Mouse (Mus musculus): ENCODE results near the gene Fkbp4. TPM values are rescaled to one million over a fixed set of nuclear protein-coding genes. Genes with fewer than 3 reads are reported as not detected.

Gene Fkbp4
- polyA plus RNA-seq, 1 experiment = 85.8 TPM

DNA sequence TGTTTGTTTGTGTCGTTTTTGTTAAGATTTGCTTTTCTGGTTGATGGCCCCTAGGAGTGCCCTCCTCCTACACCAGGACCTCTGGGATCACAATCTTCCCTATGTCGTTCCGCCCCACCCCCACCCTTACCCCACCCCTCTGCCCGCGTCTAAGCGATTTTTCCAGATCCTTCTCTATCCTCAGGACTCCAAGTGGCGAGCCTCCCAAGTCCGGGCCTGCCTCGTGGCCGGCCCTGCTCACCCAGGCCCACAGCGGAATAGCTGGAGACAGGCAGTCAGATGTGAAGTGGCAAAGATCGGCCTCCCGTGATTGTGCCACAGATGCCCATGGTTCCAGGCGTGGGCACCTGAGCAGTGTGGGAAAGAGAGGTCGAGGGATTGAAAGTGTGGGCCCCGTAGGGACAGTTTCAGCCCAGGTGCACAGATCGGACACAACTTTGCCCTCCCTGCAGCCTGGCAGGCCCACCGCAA, 429 bp upstream of the Fkbp4 start:
- 15% methylated on average over 18 of the region's 18 CpGs for WGBS
- no peak for TF ChIP-seq POLR2A (IDR thresholded peaks at IDR 0.05; ENCODE audit: borderline replicate concordance, extremely low read depth, low read depth, low read length)
- peaks cover 13% of the 10 kb centered on the region for H3K4me1 ChIP-seq (ENCODE audit: control insufficient read depth, insufficient read depth, low read length)
- peak; percentile 51 for DNase-seq
- H3K4me3 ChIP-seq (replicated peaks; ENCODE audit: extremely low read depth, low read depth, low read length) = peak overlapping the region; percentile 62

DNA sequence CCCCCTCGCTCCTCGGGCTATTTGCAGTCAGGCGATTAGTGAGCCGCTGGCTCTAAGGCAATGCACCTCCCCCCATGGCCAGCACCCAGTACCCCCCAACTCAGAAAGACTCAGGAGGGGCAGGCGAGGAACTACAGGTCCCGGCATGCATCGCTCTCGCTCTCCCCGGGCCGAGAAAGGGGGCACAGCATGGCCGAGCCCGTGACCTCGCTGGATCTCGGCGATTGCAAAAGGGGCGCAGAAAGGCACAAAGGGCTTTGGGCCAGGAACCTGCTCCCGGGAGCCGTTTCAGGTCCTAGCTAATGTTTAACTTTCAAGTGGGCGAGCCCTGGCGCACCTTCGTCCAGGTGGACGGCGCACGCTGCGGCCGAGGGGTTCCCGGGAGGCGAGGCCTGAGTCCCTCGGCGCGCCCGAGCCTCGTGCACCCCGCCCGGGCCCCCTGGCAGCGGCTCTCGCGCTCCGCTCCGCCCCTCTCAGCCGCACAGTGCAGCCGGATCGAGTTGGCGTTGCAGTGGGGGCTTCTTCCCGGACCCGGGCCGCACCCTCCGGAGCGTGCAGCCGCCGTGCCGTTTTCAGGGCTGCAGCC, 653 bp downstream of the Fkbp4 start:
- H3K4me3 ChIP-seq (replicated peaks; ENCODE audit: extremely low read depth, low read depth, low read length) = peak overlapping the region; percentile 70
- DNase-seq = peak; percentile 76
- H3K4me1 ChIP-seq (ENCODE audit: control insufficient read depth, insufficient read depth, low read length) = peaks cover 13% of the 10 kb centered on the region
- under 1% methylated on average over 52 of the region's 52 CpGs for WGBS
- TF ChIP-seq POLR2A (IDR thresholded peaks at IDR 0.05; ENCODE audit: borderline replicate concordance, extremely low read depth, low read depth, low read length) (0 out of 2 replicates have a peak, but pooled peaks have one; percentile 22), CTCF (IDR thresholded peaks at IDR 0.05; ENCODE audit: insufficient read depth, low read length) (no peak)

DNA sequence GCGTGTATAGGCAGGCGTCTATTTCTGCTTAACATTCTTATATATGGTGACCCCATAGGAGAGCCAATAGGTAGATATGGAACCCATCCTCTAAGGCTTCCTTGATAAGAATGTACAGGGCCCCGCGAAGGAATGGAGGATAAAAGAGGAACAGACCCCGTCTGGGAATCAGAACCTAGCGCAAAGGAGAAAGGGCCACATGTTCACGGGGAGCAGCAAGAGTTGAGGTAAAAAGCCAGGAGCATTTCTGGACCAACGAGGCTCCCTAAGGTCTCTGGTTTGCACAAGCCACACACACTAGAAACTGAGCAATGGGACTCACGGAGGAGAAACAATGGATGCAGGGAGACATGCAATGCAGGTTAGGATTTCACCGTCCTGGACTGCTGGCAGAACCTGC, 1.2 kb downstream of the Fkbp4 start:
- TF ChIP-seq CTCF (IDR thresholded peaks at IDR 0.05; ENCODE audit: insufficient read depth, low read length) (no peak), POLR2A (IDR thresholded peaks at IDR 0.05; ENCODE audit: borderline replicate concordance, extremely low read depth, low read depth, low read length) (no peak)
- WGBS = 12% methylated on average over 10 of the region's 10 CpGs
- Histone ChIP-seq H3K4me3 (replicated peaks; ENCODE audit: extremely low read depth, low read depth, low read length) (peak overlapping the region; percentile 70), H3K4me1 (ENCODE audit: control insufficient read depth, insufficient read depth, low read length) (peaks cover 13% of the 10 kb centered on the region)
- DNase-seq = no peak

DNA sequence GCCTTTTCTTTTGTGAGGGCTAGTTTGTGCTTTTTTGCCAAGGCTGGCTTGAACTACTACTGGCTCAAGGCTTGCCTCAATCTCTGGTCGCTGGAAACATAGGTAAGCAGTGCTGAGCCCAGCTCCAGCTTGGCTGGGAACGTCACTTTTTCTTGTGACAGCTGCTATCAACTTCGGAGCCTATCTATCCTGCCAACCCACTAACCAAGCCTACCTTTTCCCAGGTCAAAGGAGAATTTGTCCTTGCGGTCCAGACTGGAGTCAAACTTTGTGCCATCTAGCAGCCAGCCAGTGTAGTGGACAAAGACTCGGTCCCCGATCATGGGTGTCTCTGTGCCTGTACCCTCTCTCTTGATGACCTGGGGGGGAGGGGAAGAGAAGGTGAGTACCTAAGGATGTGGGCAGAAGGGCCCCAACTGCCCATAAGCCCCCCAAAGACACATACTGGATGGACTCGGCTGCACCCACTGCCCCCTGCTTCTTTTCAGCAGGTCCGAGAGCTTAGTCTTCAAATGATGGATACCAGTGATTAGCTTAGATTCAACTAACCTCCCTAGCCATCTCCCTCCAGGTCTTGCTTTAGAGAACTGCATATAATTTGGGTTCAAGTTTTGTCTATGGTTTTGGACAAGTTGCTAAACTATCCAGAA, 2.0 kb downstream of the Fkbp4 start:
- no peak for DNase-seq
- Histone ChIP-seq H3K4me3 (replicated peaks; ENCODE audit: extremely low read depth, low read depth, low read length) (no peak overlapping the region), H3K4me1 (ENCODE audit: control insufficient read depth, insufficient read depth, low read length) (peaks cover 13% of the 10 kb centered on the region)
- TF ChIP-seq POLR2A (IDR thresholded peaks at IDR 0.05; ENCODE audit: borderline replicate concordance, extremely low read depth, low read depth, low read length) (no peak), CTCF (IDR thresholded peaks at IDR 0.05; ENCODE audit: insufficient read depth, low read length) (no peak)
- WGBS = 80% methylated on average over 8 of the region's 8 CpGs

DNA sequence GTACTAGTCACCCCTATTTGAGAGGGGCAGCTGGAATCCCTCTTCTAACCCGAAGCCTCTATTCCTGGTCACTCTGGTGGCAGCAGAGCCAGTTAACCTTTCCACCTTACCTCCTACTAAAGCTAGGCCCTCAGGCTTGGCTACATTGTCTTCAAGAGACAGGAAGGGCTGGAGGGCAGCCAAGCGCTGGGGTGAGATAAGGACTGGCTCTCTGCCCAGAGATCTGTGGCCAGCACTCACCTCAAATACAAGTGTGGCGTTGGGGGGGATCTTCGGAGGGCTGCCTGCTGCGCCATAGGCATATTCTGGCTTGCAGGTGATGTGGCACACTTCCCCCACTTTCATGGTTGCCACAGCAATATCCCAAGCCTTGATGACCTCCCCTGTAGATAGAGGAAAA, 3.0 kb downstream of the Fkbp4 start:
- peak; percentile 80 for DNase-seq
- Histone ChIP-seq H3K4me1 (ENCODE audit: control insufficient read depth, insufficient read depth, low read length) (peaks cover 13% of the 10 kb centered on the region), H3K4me3 (replicated peaks; ENCODE audit: extremely low read depth, low read depth, low read length) (no peak overlapping the region)
- TF ChIP-seq POLR2A (IDR thresholded peaks at IDR 0.05; ENCODE audit: borderline replicate concordance, extremely low read depth, low read depth, low read length) (no peak), CTCF (IDR thresholded peaks at IDR 0.05; ENCODE audit: insufficient read depth, low read length) (no peak)
- WGBS = 24% methylated on average over 5 of the region's 5 CpGs

DNA sequence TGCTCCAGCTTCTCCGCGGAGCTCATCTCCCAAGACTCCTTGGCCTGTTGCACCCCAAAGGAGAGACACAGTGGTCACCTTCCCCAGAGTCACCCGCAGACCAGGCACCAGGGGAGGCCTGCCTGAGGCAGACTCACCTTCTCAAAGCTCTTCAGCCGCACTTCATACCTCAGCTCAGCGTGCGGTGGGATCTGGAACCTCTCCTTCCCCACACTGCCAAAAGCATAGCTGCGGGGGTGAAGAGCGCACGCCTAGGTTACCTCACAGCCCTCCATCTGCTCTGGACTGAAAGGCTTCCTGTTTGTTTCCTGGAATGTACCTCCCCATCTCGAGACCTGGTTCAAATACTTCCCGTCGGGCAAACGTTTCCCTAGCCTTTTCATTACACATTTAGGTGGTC, 4.9 kb downstream of the Fkbp4 start:
- no peak for DNase-seq
- H3K4me1 ChIP-seq (ENCODE audit: control insufficient read depth, insufficient read depth, low read length) = peaks cover 12% of the 10 kb centered on the region; the same call in 1 of the 2 replicates
- H3K4me3 ChIP-seq (replicated peaks; ENCODE audit: extremely low read depth, low read depth, low read length) = no peak overlapping the region
- 79% methylated on average over 13 of the region's 13 CpGs for WGBS
- TF ChIP-seq POLR2A (IDR thresholded peaks at IDR 0.05; ENCODE audit: borderline replicate concordance, extremely low read depth, low read depth, low read length) (no peak), CTCF (IDR thresholded peaks at IDR 0.05; ENCODE audit: insufficient read depth, low read length) (no peak)

DNA sequence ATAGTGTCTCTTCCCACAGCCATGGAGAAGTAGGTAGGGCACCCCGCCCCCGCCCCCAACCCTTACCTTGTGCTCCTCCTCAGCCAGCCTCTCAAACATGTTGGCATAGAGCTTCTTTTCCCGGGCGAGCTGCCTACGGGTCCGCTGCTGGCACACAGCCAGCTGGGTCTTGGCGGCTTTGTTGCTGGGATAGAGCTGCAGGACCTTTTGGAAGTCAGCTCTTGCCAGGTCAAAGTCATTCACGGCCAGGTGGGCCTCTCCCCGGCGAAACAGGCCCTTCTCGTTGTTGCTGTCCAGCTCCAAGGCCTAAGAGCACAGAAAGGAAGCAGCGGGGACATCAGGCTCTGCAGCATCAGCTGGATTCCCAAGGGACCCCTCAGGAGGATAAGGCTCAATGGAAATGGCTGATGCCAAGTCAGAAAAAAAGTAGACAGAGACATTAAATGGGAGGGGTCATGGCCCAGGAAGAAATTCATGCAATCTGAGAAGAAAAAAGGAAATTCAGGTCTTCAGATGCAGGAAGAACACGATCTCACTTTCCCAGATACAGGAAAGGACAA, 6.0 kb downstream of the Fkbp4 start:
- H3K4me3 ChIP-seq (replicated peaks; ENCODE audit: extremely low read depth, low read depth, low read length) = no peak overlapping the region
- DNase-seq = no peak
- TF ChIP-seq CTCF (IDR thresholded peaks at IDR 0.05; ENCODE audit: insufficient read depth, low read length) (no peak), POLR2A (IDR thresholded peaks at IDR 0.05; ENCODE audit: borderline replicate concordance, extremely low read depth, low read depth, low read length) (no peak)
- H3K4me1 ChIP-seq (ENCODE audit: control insufficient read depth, insufficient read depth, low read length) = peaks cover 12% of the 10 kb centered on the region; the same call in 1 of the 2 replicates
- WGBS = 70% methylated on average over 13 of the region's 13 CpGs

DNA sequence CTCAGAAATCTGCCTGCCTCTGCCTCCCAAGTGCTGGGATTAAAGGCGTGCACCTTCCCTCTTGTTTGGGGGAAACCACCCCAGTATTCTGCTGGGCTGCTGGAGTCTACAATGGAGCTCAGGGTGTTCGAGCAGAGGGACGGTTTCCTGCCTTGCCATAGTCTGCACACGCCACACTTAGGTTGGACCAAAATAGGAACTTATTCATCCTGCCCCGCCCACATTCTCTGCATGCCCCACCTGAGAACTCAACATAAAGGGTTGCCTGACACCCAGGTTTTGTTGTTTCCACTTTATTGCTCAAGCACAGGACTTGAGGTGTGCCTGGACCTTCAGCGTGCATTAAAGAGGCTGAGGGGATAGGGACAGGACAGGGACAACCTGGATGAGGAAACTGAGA, 8.7 kb downstream of the Fkbp4 start:
- Histone ChIP-seq H3K4me1 (ENCODE audit: control insufficient read depth, insufficient read depth, low read length) (peaks cover 3% of the 10 kb centered on the region; the same call in 1 of the 2 replicates), H3K4me3 (replicated peaks; ENCODE audit: extremely low read depth, low read depth, low read length) (no peak overlapping the region)
- TF ChIP-seq CTCF (IDR thresholded peaks at IDR 0.05; ENCODE audit: insufficient read depth, low read length) = no peak
- no peak for TF ChIP-seq POLR2A (IDR thresholded peaks at IDR 0.05; ENCODE audit: borderline replicate concordance, extremely low read depth, low read depth, low read length)
- WGBS = 64% methylated on average over 6 of the region's 6 CpGs
- DNase-seq = no peak

DNA sequence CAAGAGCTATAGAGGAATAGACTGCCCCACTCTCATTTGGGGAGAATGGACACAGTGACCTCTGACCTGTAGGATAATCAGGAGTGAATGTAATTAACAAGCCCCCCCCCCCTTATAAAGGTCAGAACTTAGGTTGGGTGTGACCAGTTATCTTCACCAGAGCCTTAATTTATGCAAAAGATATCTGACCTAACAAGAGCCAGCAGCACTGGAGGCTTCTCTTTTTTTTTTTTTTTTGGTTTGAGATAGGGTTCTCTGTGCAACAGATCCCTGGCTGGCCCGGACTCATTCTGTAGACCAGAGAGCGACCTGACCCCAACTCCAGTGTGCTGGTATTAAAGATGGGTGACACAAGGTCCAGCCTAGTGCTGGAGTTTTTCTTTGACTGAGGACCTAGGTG, 9.2 kb downstream of the Fkbp4 start:
- no peak for TF ChIP-seq CTCF (IDR thresholded peaks at IDR 0.05; ENCODE audit: insufficient read depth, low read length)
- no peak for TF ChIP-seq POLR2A (IDR thresholded peaks at IDR 0.05; ENCODE audit: borderline replicate concordance, extremely low read depth, low read depth, low read length)
- 98% methylated on average over 2 of the region's 2 CpGs for WGBS
- H3K4me1 ChIP-seq (ENCODE audit: control insufficient read depth, insufficient read depth, low read length) = peaks cover 3% of the 10 kb centered on the region; the same call in 1 of the 2 replicates

More for the DNA sequence above, 9.2 kb downstream of the Fkbp4 start:
- no peak for DNase-seq
- no peak overlapping the region for H3K4me3 ChIP-seq (replicated peaks; ENCODE audit: extremely low read depth, low read depth, low read length)
